Comparison of ENCODE assay signal across 9 mouse cellular contexts in genomic region chrX:102250891-102251170, GRCm38 (mm10). TPM values are rescaled to one million over a fixed set of nuclear protein-coding genes. Genes with fewer than 3 reads are reported as not detected.
A peak's percentile ranks its signal among the peaks of the same experiment; 100 is the strongest.
DNase-seq lines count a peak whose midpoint lies in the region; ATAC-seq and TF ChIP-seq lines count a peak whose summit lies in the region.
"Had no signal": no experiment of that assay in that cellular context is flagged by ENCODE, and none has a peak within 500 bp of the region (broad histone marks: within the 10 kb centered on the region; RNA-seq: fewer than 3 reads in every experiment).

No protein-coding gene starts in this region.

- TF ChIP-seq EP300 in heart, postnatal 0 days (IDR thresholded peaks at IDR 0.05; ENCODE audit: low read depth) = no peak

- peak overlapping the region; percentile 78 for H3K4me2 ChIP-seq in heart, embryonic 12.5 days
- peak overlapping the region; percentile 84 for H3K4me2 ChIP-seq in heart, postnatal 0 days (ENCODE audit: low read depth, low read length)
- peak overlapping the region; percentile 76 for H3K4me2 ChIP-seq in midbrain, embryonic 11.5 days

- 13% methylated on average over 24 of the region's 24 CpGs for WGBS in heart, embryonic 12.5 days
- WGBS in heart, postnatal 0 days = 16% methylated on average over 24 of the region's 24 CpGs
- WGBS in midbrain, embryonic 11.5 days = 12% methylated on average over 24 of the region's 24 CpGs

- H3K9ac ChIP-seq in heart, embryonic 12.5 days = peak overlapping the region; percentile 85
- H3K9ac ChIP-seq in heart, postnatal 0 days (replicated peaks; ENCODE audit: low read depth, low read length) = peak overlapping the region; percentile 62
- peak overlapping the region; percentile 33; the same call in 1 of the 2 replicates for H3K9ac ChIP-seq in midbrain, embryonic 11.5 days (ENCODE audit: low read length)

- H3K4me1 ChIP-seq in heart, embryonic 12.5 days (replicated peaks) = 0 out of 2 replicates have a peak, but pooled peaks cover 5% of the 10 kb centered on the region
- no peaks in the 10 kb centered on the region for H3K4me1 ChIP-seq in heart, postnatal 0 days (ENCODE audit: control insufficient read depth, insufficient read depth)
- H3K4me1 ChIP-seq in midbrain, embryonic 11.5 days (ENCODE audit: control insufficient read depth, insufficient read depth, low read length) = no peaks in the 10 kb centered on the region

- H3K36me3 ChIP-seq in heart, embryonic 12.5 days = peaks cover 11% of the 10 kb centered on the region
- H3K36me3 ChIP-seq in heart, postnatal 0 days (replicated peaks; ENCODE audit: control insufficient read depth, insufficient read depth, low read length) = no peaks in the 10 kb centered on the region
- H3K36me3 ChIP-seq in midbrain, embryonic 11.5 days (ENCODE audit: control insufficient read depth, insufficient read depth, low read length) = no peaks in the 10 kb centered on the region

- no peaks in the 10 kb centered on the region; the same call in 1 of the 2 replicates for H3K9me3 ChIP-seq in heart, embryonic 12.5 days (replicated peaks)
- H3K9me3 ChIP-seq in heart, postnatal 0 days (replicated peaks; ENCODE audit: control insufficient read depth, low read length) = no peaks in the 10 kb centered on the region; the same call in 1 of the 2 replicates
- H3K9me3 ChIP-seq in midbrain, embryonic 11.5 days (ENCODE audit: control insufficient read depth, low read length) = no peaks in the 10 kb centered on the region

- no peak for DNase-seq in heart, postnatal 4 days
- peak; percentile 17 for DNase-seq in ES-CJ7 (ENCODE audit: low read depth, low spot score)
- DNase-seq in heart, postnatal 0 days (ENCODE audit: low spot score) = no peak
- no peak for DNase-seq in midbrain, embryonic 11.5 days (ENCODE audit: low spot score, missing footprints)
- no peak for DNase-seq in urinary bladder, postnatal 36 days (ENCODE audit: low spot score in 2 of 2)
- DNase-seq in left cerebral cortex, adult 18-20 months (ENCODE audit: low spot score in 2 of 2) = no peak
- DNase-seq in layer of hippocampus, postnatal 36 days = no peak

- peaks cover 65% of the 10 kb centered on the region for H3K27me3 ChIP-seq in heart, embryonic 12.5 days (replicated peaks)
- peaks cover 18% of the 10 kb centered on the region; the same call in 1 of the 2 replicates for H3K27me3 ChIP-seq in heart, postnatal 0 days (ENCODE audit: control insufficient read depth, insufficient read depth, low read length)
- H3K27me3 ChIP-seq in midbrain, embryonic 11.5 days (ENCODE audit: control insufficient read depth, insufficient read depth, low read length) = peaks cover 30% of the 10 kb centered on the region

- peak overlapping the region; percentile 75 for H3K27ac ChIP-seq in heart, embryonic 12.5 days (ENCODE audit: poor library complexity, severe bottlenecking)
- H3K27ac ChIP-seq in heart, postnatal 0 days (ENCODE audit: low read depth) = peak overlapping the region; percentile 70
- H3K27ac ChIP-seq in midbrain, embryonic 11.5 days (ENCODE audit: low read depth, low read length) = no peak overlapping the region

- peak overlapping the region; percentile 67 for H3K4me3 ChIP-seq in heart, embryonic 12.5 days
- peak overlapping the region; percentile 67 for H3K4me3 ChIP-seq in heart, postnatal 0 days (ENCODE audit: low read depth, low read length)
- H3K4me3 ChIP-seq in midbrain, embryonic 11.5 days (ENCODE audit: low read depth, low read length) = peak overlapping the region; percentile 42

- TF ChIP-seq CTCF in heart, postnatal 0 days (IDR thresholded peaks at IDR 0.05; ENCODE audit: low read depth) = no peak

- ATAC-seq in heart, embryonic 12.5 days (ENCODE audit: insufficient number of reproducible peaks, low FRiP score) = 0 out of 2 replicates have a peak, but pooled peaks have one; percentile 8
- ATAC-seq in heart, postnatal 0 days (ENCODE audit: insufficient read depth, low read depth) = 0 out of 2 replicates have a peak, but pooled peaks have one; percentile 2
- ATAC-seq in midbrain, embryonic 11.5 days (ENCODE audit: low FRiP score) = no peak

RNA-seq across cellular contexts. Expression of gene Cited1, which starts 1.1 kb away (rescaled TPM):
- polyA plus RNA-seq in heart, embryonic 12.5 days (2016; fragmentation: Nextera tagmentation; extraction: Ambion mirVana) = 931 and 1,034 TPM in 2 replicates
- total RNA-seq in heart, postnatal 4 days (2021) = 10 to 100 TPM; 64.2 to 67.5 TPM
- 163 TPM in 2 replicates for total RNA-seq in heart, postnatal 0 days (2014; rRNA removed; ENCODE audit: low replicate concordance)
- polyA plus RNA-seq in heart, postnatal 0 days (2015; fragmentation: Nextera tagmentation; extraction: Ambion mirVana) = 199 and 208 TPM in 2 replicates
- polyA plus RNA-seq in midbrain, embryonic 11.5 days (2014; fragmentation: Nextera tagmentation; extraction: Ambion mirVana) = 7.1 and 9.4 TPM in 2 replicates
- 1 to 10 TPM; 3.4 to 6.7 TPM for total RNA-seq in left cerebral cortex, adult 18-20 months (2021)
- total RNA-seq in layer of hippocampus, postnatal 36 days (2021) = 1 to 10 TPM; 1.1 to 2.0 TPM
- total RNA-seq: MEL had no signal

Comparison
In these comparisons a context has a peak if more than half of its experiments do, and no peak if none do; other contexts are left out.
1. H3K9ac ChIP-seq: peak in every context shown above with its lines; median percentile 85 in heart, embryonic 12.5 days; 62 in heart, postnatal 0 days; 33 in midbrain, embryonic 11.5 days.
2. RNA of gene Cited1, which starts 1.1 kb away (total RNA-seq): 163 TPM in heart, postnatal 0 days and 64.2 to 67.5 TPM in heart, postnatal 4 days; 3.4 to 6.7 TPM in left cerebral cortex, adult 18-20 months and 1.1 to 2.0 TPM in layer of hippocampus, postnatal 36 days; every median in the first group is over 4 times any median in the second.
3. Peak in every context shown above with its lines, with median percentiles within 50 percentile points of each other: H3K4me2 ChIP-seq and H3K4me3 ChIP-seq.